Mouse (Mus musculus): Measurements from ENCODE around the gene Vat1l.

- TF ChIP-seq POLR2A (IDR thresholded peaks at IDR 0.05; ENCODE audit: borderline replicate concordance, insufficient read depth, low read length), result no peak
- no peak for TF ChIP-seq CTCF (IDR thresholded peaks at IDR 0.05; ENCODE audit: borderline replicate concordance, insufficient read depth, low read depth, low read length)
Observed at GRCm38 (mm10) chr8:114193334-114193733, 12.1 kb upstream of the Vat1l start.
